ENCODE assay signal across 8 mouse cellular contexts in genomic region chr5:92857177-92857576, GRCm38 (mm10).
DNase-seq lines count a peak whose midpoint lies in the region; ATAC-seq and TF ChIP-seq lines count a peak whose summit lies in the region.
"Had no signal": no experiment of that assay in that cellular context is flagged by ENCODE, and none has a peak within 500 bp of the region (broad histone marks: within the 10 kb centered on the region; RNA-seq: fewer than 3 reads in every experiment).

No protein-coding gene starts in this region.

- no peaks in the 10 kb centered on the region for H3K27me3 ChIP-seq in heart, embryonic 11.5 days (ENCODE audit: control insufficient read depth, insufficient read depth, low read length)
- H3K27me3 ChIP-seq in midbrain, embryonic 14.5 days (ENCODE audit: control insufficient read depth, insufficient read depth, low read length) = no peaks in the 10 kb centered on the region
- no peaks in the 10 kb centered on the region for H3K27me3 ChIP-seq in midbrain, embryonic 10.5 days (ENCODE audit: low read depth, poor library complexity, severe bottlenecking)
- no peaks in the 10 kb centered on the region for H3K27me3 ChIP-seq in stomach, postnatal 0 days (ENCODE audit: control insufficient read depth, insufficient read depth, low read length)
- H3K27me3 ChIP-seq: liver, embryonic 15.5 days had no signal

- no peak for TF ChIP-seq EP300 in stomach, postnatal 0 days (optimal IDR thresholded peaks at IDR 0.05)

- no peak overlapping the region for H3K9ac ChIP-seq in heart, embryonic 11.5 days (ENCODE audit: low read depth, low read length)
- H3K9ac ChIP-seq in midbrain, embryonic 14.5 days (replicated peaks; ENCODE audit: low read length) = no peak overlapping the region
- H3K9ac ChIP-seq in stomach, postnatal 0 days (ENCODE audit: low read length) = no peak overlapping the region
- H3K9ac ChIP-seq: liver, embryonic 15.5 days had no signal

- TF ChIP-seq CTCF in stomach, postnatal 0 days (IDR thresholded peaks at IDR 0.05; ENCODE audit: low read depth) = no peak

- 74% methylated on average over 7 of the region's 7 CpGs for WGBS in heart, embryonic 11.5 days (ENCODE audit: insufficient replicate concordance)
- 67% methylated on average over 7 of the region's 7 CpGs for WGBS in midbrain, embryonic 14.5 days
- WGBS in midbrain, embryonic 10.5 days = 79% methylated on average over 7 of the region's 7 CpGs
- 51% methylated on average over 7 of the region's 7 CpGs for WGBS in stomach, postnatal 0 days

- no peaks in the 10 kb centered on the region for H3K9me3 ChIP-seq in heart, embryonic 11.5 days (replicated peaks; ENCODE audit: control insufficient read depth, low read length)
- H3K9me3 ChIP-seq in midbrain, embryonic 14.5 days (ENCODE audit: control insufficient read depth, low read length) = no peaks in the 10 kb centered on the region
- H3K9me3 ChIP-seq in midbrain, embryonic 10.5 days (replicated peaks) = no peaks in the 10 kb centered on the region
- no peaks in the 10 kb centered on the region for H3K9me3 ChIP-seq in stomach, postnatal 0 days (ENCODE audit: control insufficient read depth, low read length)
- H3K9me3 ChIP-seq: liver, embryonic 15.5 days had no signal

- H3K4me1 ChIP-seq in heart, embryonic 11.5 days (ENCODE audit: control insufficient read depth, insufficient read depth, low read length) = peaks cover 8% of the 10 kb centered on the region
- H3K4me1 ChIP-seq in midbrain, embryonic 14.5 days (ENCODE audit: control insufficient read depth, insufficient read depth, low read length) = peaks cover 14% of the 10 kb centered on the region
- H3K4me1 ChIP-seq in midbrain, embryonic 10.5 days = peaks cover 29% of the 10 kb centered on the region
- H3K4me1 ChIP-seq in stomach, postnatal 0 days (replicated peaks; ENCODE audit: control insufficient read depth, insufficient read depth) = peaks cover 4% of the 10 kb centered on the region; the same call in 1 of the 2 replicates
- H3K4me1 ChIP-seq: liver, embryonic 15.5 days had no signal

- no peaks in the 10 kb centered on the region for H3K36me3 ChIP-seq in heart, embryonic 11.5 days (ENCODE audit: control insufficient read depth, insufficient read depth, low read length)
- no peaks in the 10 kb centered on the region for H3K36me3 ChIP-seq in midbrain, embryonic 14.5 days (ENCODE audit: control insufficient read depth, insufficient read depth, low read length)
- H3K36me3 ChIP-seq in midbrain, embryonic 10.5 days = no peaks in the 10 kb centered on the region
- H3K36me3 ChIP-seq in stomach, postnatal 0 days (ENCODE audit: control insufficient read depth, insufficient read depth, low read length) = no peaks in the 10 kb centered on the region
- H3K36me3 ChIP-seq: liver, embryonic 15.5 days had no signal

- H3K27ac ChIP-seq in heart, embryonic 11.5 days (ENCODE audit: low read depth, low read length) = no peak overlapping the region
- no peak overlapping the region for H3K27ac ChIP-seq in midbrain, embryonic 14.5 days (replicated peaks; ENCODE audit: low read depth, low read length)
- H3K27ac ChIP-seq in midbrain, embryonic 10.5 days (replicated peaks) = no peak overlapping the region
- H3K27ac ChIP-seq in stomach, postnatal 0 days (replicated peaks) = 0 out of 2 replicates have a peak overlapping the region, but pooled peaks have one; percentile 13
- H3K27ac ChIP-seq: liver, embryonic 15.5 days had no signal

- peak; percentile 38 to 46 for DNase-seq in heart, adult 18-20 months
- peak; percentile 33 for DNase-seq in midbrain, embryonic 14.5 days
- DNase-seq in midbrain, embryonic 10.5 days (ENCODE audit: low spot score) = no peak
- peak; percentile 78 to 81 for DNase-seq in cerebellum, postnatal 10 days
- no peak for DNase-seq in stomach, postnatal 0 days (ENCODE audit: low spot score)
- DNase-seq in T-cell, adult 2 months (ENCODE audit: low spot score) = no peak

- no peak overlapping the region for H3K4me3 ChIP-seq in heart, embryonic 11.5 days (ENCODE audit: low read depth, low read length)
- no peak overlapping the region for H3K4me3 ChIP-seq in midbrain, embryonic 14.5 days (replicated peaks; ENCODE audit: low read depth, low read length)
- H3K4me3 ChIP-seq in midbrain, embryonic 10.5 days = no peak overlapping the region
- H3K4me3 ChIP-seq in stomach, postnatal 0 days (ENCODE audit: low read depth, low read length) = no peak overlapping the region
- H3K4me3 ChIP-seq: liver, embryonic 15.5 days had no signal

- no peak overlapping the region for H3K4me2 ChIP-seq in heart, embryonic 11.5 days
- no peak overlapping the region for H3K4me2 ChIP-seq in midbrain, embryonic 14.5 days (ENCODE audit: low read length)
- H3K4me2 ChIP-seq in stomach, postnatal 0 days (replicated peaks; ENCODE audit: low read depth) = peak overlapping the region; percentile 17; the same call in 1 of the 2 replicates
- H3K4me2 ChIP-seq: liver, embryonic 15.5 days had no signal

- no peak for ATAC-seq in heart, embryonic 11.5 days (replicated peaks; ENCODE audit: insufficient number of reproducible peaks, low FRiP score, low TSS enrichment)
- ATAC-seq in midbrain, embryonic 14.5 days (ENCODE audit: low FRiP score, low TSS enrichment) = no peak
- no peak for ATAC-seq in stomach, postnatal 0 days (ENCODE audit: low FRiP score, low TSS enrichment)

Comparison
In these comparisons a context has a peak if more than half of its experiments do, and no peak if none do; other contexts are left out.
1. DNase-seq: peak in heart, adult 18-20 months (2 of 2), midbrain, embryonic 14.5 days (single experiment) and cerebellum, postnatal 10 days (2 of 2); none in midbrain, embryonic 10.5 days (single experiment), stomach, postnatal 0 days (single experiment) and T-cell, adult 2 months (single experiment).